Mouse (Mus musculus) testis, adult 2 months (tissue): ENCODE measurements around the gene Grhl1.

Experiments
- CTCF ChIP-seq: fragments of 200-500 bp; IDR thresholded peaks from 2 replicates; pipeline ENCODE4 v1.5.1; 2012; ENCODE audit warnings: low read depth, mild to moderate bottlenecking, inconsistent platforms, low read length, moderate library complexity; ENCODE audit not compliant: control insufficient read depth, insufficient read depth, insufficient replicate concordance
- POLR2A ChIP-seq: fragments of 200-500 bp; IDR thresholded peaks from 2 replicates; pipeline ENCODE4 v1.6.1; 2012; ENCODE audit warnings: low read depth, mild to moderate bottlenecking, inconsistent platforms, low read length, moderate library complexity; ENCODE audit not compliant: control insufficient read depth

DNA sequence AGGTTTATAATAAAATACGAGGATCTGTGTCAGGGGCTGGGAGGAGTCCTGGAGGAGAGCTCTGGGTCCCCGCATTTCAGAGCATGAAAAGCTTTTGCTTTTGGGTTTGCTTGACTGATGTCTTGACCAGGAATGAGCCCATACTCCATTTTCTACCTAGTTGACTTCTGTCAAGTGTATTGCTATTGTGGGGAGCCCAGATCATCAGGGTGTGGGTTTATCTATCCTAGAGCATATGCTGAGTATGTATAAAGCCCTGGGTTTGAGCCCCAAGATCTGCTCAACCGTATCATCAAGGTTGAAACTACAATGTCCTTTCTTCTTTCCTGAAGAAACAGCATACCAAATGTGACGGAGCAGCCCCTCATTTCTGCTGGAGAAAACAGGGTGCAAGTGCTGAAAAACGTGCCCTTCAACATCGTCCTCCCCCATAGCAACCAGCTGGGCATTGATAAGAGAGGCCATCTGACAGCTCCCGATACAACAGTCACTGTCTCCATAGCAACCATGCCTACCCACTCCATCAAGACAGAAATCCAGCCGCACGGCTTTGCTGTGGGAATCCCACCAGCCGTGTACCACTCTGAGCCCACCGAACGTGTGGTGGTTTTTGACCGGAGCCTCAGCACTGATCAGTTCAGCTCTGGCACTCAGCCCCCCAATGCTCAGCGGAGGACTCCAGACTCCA lies 9.1 kb downstream of the Grhl1 start:
- no peak for TF ChIP-seq POLR2A
- no peak for TF ChIP-seq CTCF
